8 mouse cellular contexts compared by ENCODE assay signal in the genomic region with DNA sequence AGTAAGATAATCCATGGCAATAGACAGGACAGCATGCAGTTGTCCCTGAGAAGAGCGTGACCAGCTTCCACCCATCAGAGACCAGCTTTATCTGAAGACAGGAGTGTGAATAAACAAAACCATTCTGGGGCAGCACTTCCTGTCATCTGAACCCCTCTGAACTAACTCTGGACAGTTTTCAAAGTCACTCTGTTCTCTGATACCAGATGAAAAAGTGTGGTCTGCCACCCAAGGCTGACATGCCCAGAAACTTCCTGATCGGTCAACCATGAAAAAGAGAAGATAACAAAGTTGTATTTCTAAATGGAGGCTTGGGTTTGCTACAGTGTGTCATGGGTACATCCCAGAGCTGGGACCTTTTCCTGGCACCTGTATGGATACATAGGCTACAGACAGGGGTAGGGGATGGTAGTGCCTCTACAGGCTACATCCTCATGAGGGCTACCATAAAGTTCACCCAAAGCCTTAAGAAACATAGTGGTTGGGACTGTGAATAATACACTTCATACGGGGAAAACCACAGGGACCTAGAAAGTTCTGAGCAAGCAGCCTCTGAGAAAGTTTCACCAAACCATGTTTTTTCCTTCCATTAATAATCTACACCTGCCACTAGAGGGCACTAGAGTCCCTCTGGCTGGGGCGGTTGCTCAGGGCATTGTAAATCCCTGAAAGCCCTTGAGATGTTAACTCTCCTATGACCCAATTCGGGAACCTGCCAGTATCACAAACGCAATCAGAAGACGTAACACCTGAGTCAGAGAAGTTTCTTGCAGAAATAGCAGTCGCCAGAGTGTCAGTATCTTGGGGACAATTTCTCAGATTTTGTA. TPM values are rescaled to one million over a fixed set of nuclear protein-coding genes. Genes with fewer than 3 reads are reported as not detected.
DNase-seq lines count a peak whose midpoint lies in the region; ATAC-seq and TF ChIP-seq lines count a peak whose summit lies in the region.

No protein-coding gene starts in this region.

- no peak overlapping the region for H3K27ac ChIP-seq in heart, embryonic 11.5 days (ENCODE audit: low read depth, low read length)
- no peak overlapping the region for H3K27ac ChIP-seq in bone marrow, adult 2 months (ENCODE audit: control insufficient read depth, insufficient read depth, low read depth, low read length, poor library complexity)
- no peak overlapping the region for H3K27ac ChIP-seq in lung, embryonic 14.5 days (ENCODE audit: low read depth)
- no peak overlapping the region for H3K27ac ChIP-seq in midbrain, embryonic 11.5 days (ENCODE audit: low read depth, low read length)

- TF ChIP-seq CTCF in bone marrow, adult 2 months (IDR thresholded peaks at IDR 0.05; ENCODE audit: control insufficient read depth, insufficient read depth, low read length) = peak; percentile 76
- peak; percentile 55 for TF ChIP-seq CTCF in lung, embryonic 14.5 days (IDR thresholded peaks at IDR 0.05; ENCODE audit: low read depth)

- no peaks in the 10 kb centered on the region for H3K36me3 ChIP-seq in heart, embryonic 11.5 days (ENCODE audit: control insufficient read depth, insufficient read depth, low read length)
- no peaks in the 10 kb centered on the region for H3K36me3 ChIP-seq in lung, embryonic 14.5 days (ENCODE audit: insufficient read depth)
- no peaks in the 10 kb centered on the region for H3K36me3 ChIP-seq in midbrain, embryonic 11.5 days (ENCODE audit: control insufficient read depth, insufficient read depth, low read length)

- no peaks in the 10 kb centered on the region for H3K9me3 ChIP-seq in heart, embryonic 11.5 days (replicated peaks; ENCODE audit: control insufficient read depth, low read length)
- H3K9me3 ChIP-seq in lung, embryonic 14.5 days (ENCODE audit: low read depth, low read length) = no peaks in the 10 kb centered on the region
- no peaks in the 10 kb centered on the region for H3K9me3 ChIP-seq in midbrain, embryonic 11.5 days (ENCODE audit: control insufficient read depth, low read length)

- DNase-seq in heart, adult 11 months = peak; percentile 68
- DNase-seq in CD4-positive, CD25-positive, alpha-beta regulatory T cell, adult 2 months (ENCODE audit: low read depth, low spot score) = peak; percentile 60
- DNase-seq in lung, embryonic 14.5 days = peak; percentile 42
- peak; percentile 6 for DNase-seq in thymus, postnatal 25 days
- DNase-seq in midbrain, embryonic 11.5 days (ENCODE audit: low spot score, missing footprints) = no peak
- DNase-seq in layer of hippocampus, adult 9-11 months = no peak

- WGBS in heart, embryonic 11.5 days (ENCODE audit: insufficient replicate concordance) = 47% methylated on average over 8 of the region's 8 CpGs
- WGBS in bone marrow, adult 2 months = 37% methylated on average over 8 of the region's 8 CpGs
- WGBS in lung, embryonic 14.5 days = 47% methylated on average over 8 of the region's 8 CpGs
- WGBS in midbrain, embryonic 11.5 days = 65% methylated on average over 8 of the region's 8 CpGs

- no peaks in the 10 kb centered on the region for H3K4me1 ChIP-seq in heart, embryonic 11.5 days (ENCODE audit: control insufficient read depth, insufficient read depth, low read length)
- H3K4me1 ChIP-seq in bone marrow, adult 2 months (ENCODE audit: control insufficient read depth, insufficient read depth, low read length) = no peaks in the 10 kb centered on the region; the same call in 1 of the 2 replicates
- H3K4me1 ChIP-seq in lung, embryonic 14.5 days (ENCODE audit: insufficient read depth) = peaks cover 2% of the 10 kb centered on the region; the same call in 1 of the 2 replicates
- no peaks in the 10 kb centered on the region for H3K4me1 ChIP-seq in midbrain, embryonic 11.5 days (ENCODE audit: control insufficient read depth, insufficient read depth, low read length)

- no peak for ATAC-seq in heart, embryonic 11.5 days (replicated peaks; ENCODE audit: insufficient number of reproducible peaks, low FRiP score, low TSS enrichment)
- peak; percentile 54; the same call in 1 of the 2 replicates for ATAC-seq in lung, embryonic 14.5 days (ENCODE audit: insufficient read depth)
- ATAC-seq in midbrain, embryonic 11.5 days (ENCODE audit: low FRiP score) = no peak

- no peak overlapping the region for H3K4me3 ChIP-seq in heart, embryonic 11.5 days (ENCODE audit: low read depth, low read length)
- H3K4me3 ChIP-seq in bone marrow, adult 2 months (replicated peaks; ENCODE audit: control insufficient read depth, low read depth, low read length) = no peak overlapping the region
- H3K4me3 ChIP-seq in lung, embryonic 14.5 days (ENCODE audit: low read depth, low read length) = no peak overlapping the region
- no peak overlapping the region for H3K4me3 ChIP-seq in midbrain, embryonic 11.5 days (ENCODE audit: low read depth, low read length)

- no peak overlapping the region for H3K4me2 ChIP-seq in heart, embryonic 11.5 days
- H3K4me2 ChIP-seq in lung, embryonic 14.5 days = no peak overlapping the region
- H3K4me2 ChIP-seq in midbrain, embryonic 11.5 days = no peak overlapping the region

- TF ChIP-seq POLR2A in bone marrow, adult 2 months (IDR thresholded peaks at IDR 0.05; ENCODE audit: borderline replicate concordance, control insufficient read depth, low read depth, low read length) = no peak

- H3K9ac ChIP-seq in heart, embryonic 11.5 days (ENCODE audit: low read depth, low read length) = no peak overlapping the region
- H3K9ac ChIP-seq in lung, embryonic 14.5 days = no peak overlapping the region
- H3K9ac ChIP-seq in midbrain, embryonic 11.5 days (ENCODE audit: low read length) = no peak overlapping the region

- H3K27me3 ChIP-seq in heart, embryonic 11.5 days (ENCODE audit: control insufficient read depth, insufficient read depth, low read length) = no peaks in the 10 kb centered on the region
- H3K27me3 ChIP-seq in lung, embryonic 14.5 days (ENCODE audit: insufficient read depth, low read length) = no peaks in the 10 kb centered on the region
- H3K27me3 ChIP-seq in midbrain, embryonic 11.5 days (ENCODE audit: control insufficient read depth, insufficient read depth, low read length) = no peaks in the 10 kb centered on the region

RNA-seq across cellular contexts. Expression of a gene that starts 32.7 kb away (rescaled TPM):
- polyA plus RNA-seq in heart, embryonic 11.5 days (2014; fragmentation: Nextera tagmentation; extraction: Ambion mirVana) = 96.2 and 97.2 TPM in 2 replicates
- polyA plus RNA-seq in bone marrow, adult 2 months (2011; ENCODE audit: insufficient read depth, insufficient read length, low replicate concordance, missing spikeins) = 16.8 and 39.6 TPM in 2 replicates
- polyA plus RNA-seq in lung, embryonic 14.5 days (2014; fragmentation: Nextera tagmentation; extraction: Ambion mirVana) = 120 and 135 TPM in 2 replicates
- 98.7 and 109 TPM in 2 replicates for polyA plus RNA-seq in midbrain, embryonic 11.5 days (2014; fragmentation: Nextera tagmentation; extraction: Ambion mirVana)

Comparison
In these comparisons a context has a peak if more than half of its experiments do, and no peak if none do; other contexts are left out.
1. DNase-seq: peak in heart, adult 11 months (single experiment), CD4-positive, CD25-positive, alpha-beta regulatory T cell, adult 2 months (single experiment), lung, embryonic 14.5 days (single experiment) and thymus, postnatal 25 days (single experiment); none in midbrain, embryonic 11.5 days (single experiment) and layer of hippocampus, adult 9-11 months (single experiment).